Mouse (Mus musculus) liver, postnatal 0 days (tissue): ENCODE results near the gene Kcnq4.

Experiments used
- CTCF ChIP-seq: sonication (generic); IDR thresholded peaks from 2 replicates; pipeline ENCODE4 v1.5.1; 2016; ENCODE audit warnings: antibody characterized with exemption, low read depth
- EP300 ChIP-seq: IDR thresholded peaks from 2 replicates; pipeline ENCODE4 v1.6.1; 2016; ENCODE audit warnings: antibody characterized with exemption, low read depth, mild to moderate bottlenecking

- TF ChIP-seq EP300: no peak
- TF ChIP-seq CTCF: no peak
Measured at GRCm38 (mm10) chr4:120721574-120721973, 26.8 kb downstream of the Kcnq4 start.
